Mouse (Mus musculus): ENCODE measurements around the gene Nudt9. TPM values are rescaled to one million over a fixed set of nuclear protein-coding genes. Genes with fewer than 3 reads are reported as not detected.
A peak's percentile ranks its signal among the peaks of the same experiment; 100 is the strongest.
"Not testable (repeated sequence)": the region's sequence is repeated elsewhere in the genome, so short reads cannot be mapped to it uniquely, and the experiment has no call there.

The Nudt9 gene
- 53.6 and 62.9 TPM in 2 replicates for total RNA-seq (2021)
- long read RNA-seq, transcript Nudt9-201 (8 exons, 1,488 nt), result major isoform, 73 of 91 reads
- long read RNA-seq, partial matches to known transcripts, result 2 of 91 reads
- long read RNA-seq, other reads (novel, unspliced or antisense), result 16 of 91 reads

- DNase-seq, result peak; percentile 96
Observed at GRCm38 (mm10) chr5:104046256-104047199, at the start of gene Nudt9. TSS of gene Nudt9 (plus strand) at chr5:104046306.

GRCm38 (mm10) chr5:103998739-103999138, 47.4 kb upstream of the Nudt9 start:
- peak; percentile 58 for DNase-seq

GRCm38 (mm10) chr5:103999738-104000137, 46.4 kb upstream of the Nudt9 start:
- peak; percentile 85 for DNase-seq

GRCm38 (mm10) chr5:104002549-104003255, 43.4 kb upstream of the Nudt9 start:
- no peak for DNase-seq

GRCm38 (mm10) chr5:104003256-104003931, 42.7 kb upstream of the Nudt9 start:
- DNase-seq, result no peak

- DNase-seq, result no peak
Observed at GRCm38 (mm10) chr5:104003955-104004354, 42.2 kb upstream of the Nudt9 start.

GRCm38 (mm10) chr5:104006811-104007210, 39.3 kb upstream of the Nudt9 start:
- no peak for DNase-seq

- DNase-seq, result no peak
Observed at GRCm38 (mm10) chr5:104007801-104008200, 38.3 kb upstream of the Nudt9 start.

- DNase-seq, result no peak
Observed at GRCm38 (mm10) chr5:104009421-104009820, 36.7 kb upstream of the Nudt9 start.

- DNase-seq, result no peak
Observed at GRCm38 (mm10) chr5:104010261-104010660, 35.8 kb upstream of the Nudt9 start.

- DNase-seq, result no peak
Observed at GRCm38 (mm10) chr5:104011419-104011818, 34.7 kb upstream of the Nudt9 start.

GRCm38 (mm10) chr5:104021597-104022378, 24.3 kb upstream of the Nudt9 start, which contains the start of gene Hsd17b11:
TSS of gene Hsd17b11 (minus strand) at chr5:104021919.
- DNase-seq, result peak; percentile 85

- no peak for DNase-seq
Observed at GRCm38 (mm10) chr5:104022558-104022957, 23.5 kb upstream of the Nudt9 start.

GRCm38 (mm10) chr5:104023289-104024020, 22.7 kb upstream of the Nudt9 start:
- DNase-seq, result no peak

- not testable (repeated sequence) for DNase-seq
Observed at GRCm38 (mm10) chr5:104024193-104024592, 21.9 kb upstream of the Nudt9 start.

GRCm38 (mm10) chr5:104024762-104025161, 21.3 kb upstream of the Nudt9 start:
- no peak for DNase-seq

GRCm38 (mm10) chr5:104025245-104025854, 20.8 kb upstream of the Nudt9 start:
- no peak for DNase-seq

- DNase-seq, result no peak
Observed at GRCm38 (mm10) chr5:104032434-104033097, 13.5 kb upstream of the Nudt9 start.

- DNase-seq, result no peak
Observed at GRCm38 (mm10) chr5:104035066-104035465, 11.0 kb upstream of the Nudt9 start.

- DNase-seq, result no peak
Observed at GRCm38 (mm10) chr5:104035824-104036223, 10.3 kb upstream of the Nudt9 start.

Data from adrenal gland, postnatal 25 days (tissue).